Mouse (Mus musculus): ENCODE measurements around the gene Ms4a6b.
A peak's percentile ranks its signal among the peaks of the same experiment; 100 is the strongest.
"Not testable (repeated sequence)": the region's sequence is repeated elsewhere in the genome, so short reads cannot be mapped to it uniquely, and the experiment has no call there.

Ms4a6b gene

GRCm38 (mm10) chr19:11533421-11533820, 17.1 kb downstream of the Ms4a6b start:
- no peak for DNase-seq (ENCODE audit: low read depth, low spot score)

DNA sequence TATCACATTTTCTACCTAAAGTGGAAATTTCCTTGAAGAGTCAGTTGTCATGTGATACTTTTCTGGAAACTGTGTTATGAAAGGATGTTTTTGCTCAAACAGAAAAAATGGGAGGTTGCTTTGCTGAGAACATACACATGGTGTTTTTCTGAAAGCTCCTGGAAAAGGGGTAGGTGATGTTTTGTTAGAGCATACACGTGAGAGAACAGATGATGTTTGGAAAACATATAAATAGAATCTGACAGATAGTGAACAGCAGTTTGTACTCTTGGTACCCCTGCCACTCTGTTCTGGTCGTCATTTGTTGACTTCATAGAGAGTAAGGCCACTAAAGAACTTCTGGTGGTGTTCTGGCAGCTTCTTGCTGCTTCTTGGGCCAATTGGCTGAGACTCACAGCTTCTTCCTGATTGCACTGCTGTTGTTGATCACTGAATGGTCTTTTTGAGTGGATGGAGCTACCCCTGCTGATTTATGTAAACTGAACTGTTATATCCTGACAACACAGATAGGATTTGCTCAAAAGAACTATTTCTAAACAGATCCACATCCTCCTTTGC, 17.7 kb downstream of the Ms4a6b start:
- no peak for DNase-seq (ENCODE audit: low read depth, low spot score)

DNA sequence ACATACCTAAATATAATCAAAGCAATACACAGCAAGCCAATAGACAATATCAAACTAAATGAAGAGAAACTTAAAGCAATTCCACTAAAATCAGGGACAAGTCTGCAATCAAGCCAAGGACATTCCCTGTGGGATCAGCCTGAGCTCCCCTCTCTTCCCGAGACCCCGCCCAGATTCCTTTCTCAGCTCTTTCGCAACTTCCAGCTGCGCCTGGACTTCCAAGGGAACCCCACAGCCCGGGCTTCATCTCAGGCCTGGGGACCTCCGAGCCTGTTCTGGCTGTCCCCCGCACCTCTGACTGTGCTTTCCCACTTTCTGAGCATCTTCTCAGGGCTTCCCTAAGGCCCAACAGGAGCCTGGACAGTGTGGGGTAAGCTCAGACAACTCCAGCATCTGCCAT, 20.3 kb downstream of the Ms4a6b start, which contains the start of gene Ms4a4d:
TSS of gene Ms4a4d (plus strand) at position 209 of the 400 bp plus-strand sequence.
- DNase-seq (ENCODE audit: low read depth, low spot score), result peak; percentile 58

GRCm38 (mm10) chr19:11537336-11537735, 21.0 kb downstream of the Ms4a6b start:
- DNase-seq (ENCODE audit: low read depth, low spot score), result peak; percentile 58

DNA sequence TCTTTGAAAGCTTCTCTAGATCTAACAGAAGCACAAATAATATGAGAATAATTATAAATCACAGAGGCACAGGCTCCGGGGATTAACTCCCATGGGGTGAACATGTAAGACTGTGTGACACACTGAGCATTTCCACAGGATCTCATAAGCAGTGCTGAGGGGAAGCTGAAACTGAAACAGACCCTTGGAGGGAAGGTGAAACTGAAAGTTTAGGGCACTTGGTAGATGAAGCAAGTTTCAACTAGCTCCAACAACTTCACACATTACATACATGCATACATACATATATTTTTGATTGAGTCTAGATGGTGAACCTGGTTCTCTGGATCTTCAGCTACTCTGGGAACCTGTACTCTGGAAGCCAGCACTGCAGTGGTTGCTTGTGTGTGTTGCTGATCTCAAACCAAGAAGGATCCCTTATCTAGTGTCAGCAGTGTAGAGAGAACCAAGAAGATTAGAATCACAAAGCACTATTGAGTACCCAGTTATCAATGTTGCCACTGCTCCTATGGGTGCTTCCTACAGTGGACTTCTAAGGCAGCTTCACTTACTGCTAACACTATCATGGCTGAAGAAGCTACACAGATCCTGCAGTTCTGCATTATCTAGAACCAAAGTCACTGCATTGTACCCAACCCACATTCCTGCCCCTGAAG, 24.0 kb downstream of the Ms4a6b start:
- DNase-seq (ENCODE audit: low read depth, low spot score), result not testable (repeated sequence)

- DNase-seq (ENCODE audit: low read depth, low spot score), result not testable (repeated sequence)
These were observed 28.1 kb downstream of the Ms4a6b start for GRCm38 (mm10) chr19:11544383-11544782.

DNA sequence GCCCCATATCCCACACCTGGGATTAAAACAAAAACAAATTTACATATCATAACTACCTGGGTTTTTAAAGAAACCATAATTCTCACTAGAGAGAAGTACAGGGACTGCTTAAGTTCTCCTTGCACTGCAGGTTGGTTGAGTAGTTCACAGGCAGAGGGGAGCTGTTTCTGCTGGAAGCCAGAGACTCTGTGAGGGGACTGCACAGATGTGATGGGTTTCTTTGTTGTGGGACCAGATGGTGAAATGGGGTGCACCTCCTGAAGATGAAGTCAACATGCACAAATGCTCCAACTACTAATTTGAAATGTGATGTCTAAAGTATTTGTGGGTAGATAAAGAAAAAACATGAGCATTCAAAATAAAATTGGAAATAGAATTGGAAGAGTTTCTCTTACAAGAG, 31.6 kb downstream of the Ms4a6b start:
- DNase-seq (ENCODE audit: low read depth, low spot score), result no peak

DNA sequence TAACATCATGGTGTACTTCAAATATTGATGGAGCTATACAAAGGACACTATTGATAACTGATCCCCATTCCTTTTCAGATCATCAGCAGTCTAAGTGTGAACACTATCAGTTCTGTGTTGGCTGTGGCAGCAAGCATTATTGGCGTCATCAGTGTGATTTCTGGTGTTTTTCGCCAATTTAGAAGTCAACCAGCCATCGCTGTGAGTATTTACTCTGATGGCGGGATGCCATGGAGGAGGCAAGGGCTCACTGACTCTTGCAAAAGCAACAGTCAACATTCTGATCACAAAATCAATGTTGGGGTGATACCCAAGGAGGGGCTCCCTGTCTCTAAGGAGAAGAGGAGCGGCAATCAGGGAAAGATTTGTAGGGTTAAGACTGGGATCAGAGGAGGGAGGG, 38.4 kb downstream of the Ms4a6b start:
- no peak for DNase-seq (ENCODE audit: low read depth, low spot score)

DNA sequence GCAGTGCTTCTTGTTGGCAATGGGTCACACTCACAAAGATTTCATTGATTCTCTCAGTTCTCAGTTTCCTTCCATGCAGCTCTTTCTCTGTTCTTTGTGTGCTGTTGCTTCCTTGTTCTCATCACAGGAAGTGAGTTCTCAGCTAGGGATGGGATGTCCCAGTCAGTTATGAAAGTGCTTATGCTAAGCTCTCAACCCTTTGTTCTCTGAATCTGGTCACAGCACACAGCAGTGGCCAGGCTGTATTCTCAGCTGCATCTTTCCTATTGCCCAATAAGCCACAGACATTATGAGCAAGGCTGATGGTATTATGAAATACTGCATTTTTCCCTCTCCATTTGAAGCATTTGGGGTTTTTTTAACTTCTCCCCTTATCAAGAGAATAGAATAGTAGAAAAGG, 43.2 kb downstream of the Ms4a6b start:
- DNase-seq (ENCODE audit: low read depth, low spot score), result not testable (repeated sequence)

DNA sequence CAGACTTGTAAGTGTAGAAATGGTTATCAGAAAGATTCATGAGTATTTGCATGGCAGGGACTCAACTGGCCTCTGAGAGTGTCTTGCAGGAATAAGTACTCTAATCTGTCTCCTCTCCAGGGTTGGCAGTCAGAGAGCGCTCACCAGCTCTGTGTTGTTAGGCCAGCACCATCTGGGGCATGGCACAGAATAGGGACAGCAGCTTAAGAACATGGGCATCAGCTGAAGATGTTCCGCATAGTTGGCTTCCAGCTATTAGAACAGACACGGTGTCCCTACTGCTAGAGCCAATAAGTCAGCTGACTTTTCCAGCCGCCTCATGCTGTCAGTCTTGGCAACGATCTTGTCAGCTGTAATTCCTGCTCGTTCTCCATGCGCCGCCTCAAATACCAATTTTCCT, 58.7 kb downstream of the Ms4a6b start:
- no peak for DNase-seq (ENCODE audit: low read depth, low spot score)
